Mouse (Mus musculus) midbrain, postnatal 0 days (tissue): ENCODE results near the gene Ncoa1. TPM values are rescaled to one million over a fixed set of nuclear protein-coding genes. Genes with fewer than 3 reads are reported as not detected.

Source experiments
- ATAC-seq: fragments of 200-750 bp; cut with Nextera tagmentation; 2 replicates; pipeline ENCODE4 v1.8.0; 2017; ENCODE audit warnings: moderate number of reproducible peaks, mild to moderate bottlenecking, moderate TSS enrichment, moderate library complexity; ENCODE audit not compliant: low FRiP score
- DNase-seq: peaks from one replicate; pipeline ENCODE4 v3.0.0-alpha.2; 2015; ENCODE audit warnings: low spot score
- H3K27ac ChIP-seq: fragments of 300-500 bp; sonication (generic); 2 replicates; pipeline ENCODE4 v1.5.1; 2014; ENCODE audit warnings: low read depth, mild to moderate bottlenecking, low read length, mixed read lengths
- H3K27me3 ChIP-seq: fragments of 300-500 bp; sonication (generic); 2 replicates; pipeline ENCODE4 v1.6.1; 2014; ENCODE audit warnings: low read length, control low read depth, mixed read lengths; ENCODE audit not compliant: insufficient read depth
- H3K36me3 ChIP-seq: fragments of 300-500 bp; sonication (generic); 2 replicates; pipeline ENCODE4 v1.6.1; 2014; ENCODE audit warnings: low read length, control low read depth, mixed read lengths; ENCODE audit not compliant: insufficient read depth
- H3K4me1 ChIP-seq: fragments of 300-500 bp; sonication (generic); 2 replicates; pipeline ENCODE4 v1.6.1; 2014; ENCODE audit warnings: mild to moderate bottlenecking, control low read depth, antibody characterized with exemption, low read length, mixed read lengths; ENCODE audit not compliant: insufficient read depth
- H3K4me2 ChIP-seq: fragments of 300-500 bp; sonication (generic); 2 replicates; pipeline ENCODE4 v1.6.1; 2014; ENCODE audit warnings: low read depth, mild to moderate bottlenecking, low read length, mixed read lengths; ENCODE audit not compliant: poor library complexity, severe bottlenecking
- H3K4me3 ChIP-seq: fragments of 300-500 bp; sonication (generic); 2 replicates; pipeline ENCODE4 v1.5.1; 2014; ENCODE audit warnings: low read depth, mild to moderate bottlenecking, low read length, moderate library complexity
- H3K9ac ChIP-seq: fragments of 300-500 bp; sonication (generic); replicated peaks from 2 replicates; pipeline ENCODE4 v1.6.1; 2014; ENCODE audit warnings: mild to moderate bottlenecking, low read length, moderate library complexity, mixed read lengths; ENCODE audit not compliant: poor library complexity, severe bottlenecking
- H3K9me3 ChIP-seq: fragments of 300-500 bp; sonication (generic); 2 replicates; pipeline ENCODE4 v1.6.1; 2016; ENCODE audit warnings: low read length, control low read depth
- CTCF ChIP-seq: IDR thresholded peaks from 2 replicates; pipeline ENCODE4 v1.5.1; 2016; ENCODE audit warnings: antibody characterized with exemption, mild to moderate bottlenecking
- WGBS: fragments of 180-500 bp; shearing (Covaris S2); extraction: QIAGEN DNeasy Blood & Tissue Kit; methylation state at CpG from one replicate; pipeline ENCODE4 v1.1.7; 2014; 5-methylcytosine and 5-hydroxymethylcytosine counted together
- polyA plus RNA-seq: library from polyadenylated mRNA; unstranded; fragments of >200 nt; fragmentation: Nextera tagmentation; extraction: Ambion mirVana; gene quantifications from 2 replicates; pipeline ENCODE4 v1.2.1, GENCODE M21; 2015
- total RNA-seq: library from RNA; depleted of rRNA; stranded (reverse); fragments of >200 nt; gene quantifications from 2 replicates; pipeline ENCODE4 v1.2.3, GENCODE M21; 2014

Gene Ncoa1
- total and polyA plus RNA-seq, 2 experiments from 2014 or later, result 9.9 to 37.2 TPM

DNA sequence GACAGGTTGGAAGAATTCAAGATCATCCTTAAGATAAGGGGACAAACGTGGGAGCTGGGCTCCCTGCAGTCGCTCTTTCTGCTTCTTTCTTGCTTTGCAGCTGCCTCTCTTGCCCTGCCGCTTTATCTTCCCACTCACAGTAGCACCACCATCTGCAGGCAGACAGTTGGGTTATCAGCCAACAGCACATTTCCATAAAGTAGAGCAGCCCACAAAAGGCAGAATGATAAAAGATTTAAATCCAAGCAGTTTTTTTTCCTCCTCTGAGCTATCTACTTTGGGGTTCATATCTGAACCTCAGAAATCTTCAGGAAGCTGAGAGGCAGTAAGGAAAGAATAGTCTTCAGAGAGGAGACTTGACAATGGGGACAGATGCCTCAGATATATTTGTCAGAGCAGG, 24.9 kb upstream of the Ncoa1 start:
- Histone ChIP-seq H3K4me2 (no peak overlapping the region), H3K27ac (no peak overlapping the region), H3K9me3 (no peaks in the 10 kb centered on the region), H3K4me3 (no peak overlapping the region), H3K36me3 (no peaks in the 10 kb centered on the region), H3K27me3 (no peaks in the 10 kb centered on the region), H3K9ac (no peak overlapping the region), H3K4me1 (no peaks in the 10 kb centered on the region)
- TF ChIP-seq CTCF, result no peak
- ATAC-seq (no peak), DNase-seq (no peak)
- WGBS, result 29% methylated on average over 3 of the region's 3 CpGs

GRCm38 (mm10) chr12:4500516-4500915, 23.5 kb upstream of the Ncoa1 start:
- H3K27ac ChIP-seq, result no peak overlapping the region
- no peak overlapping the region for H3K4me2 ChIP-seq
- no peak overlapping the region for H3K4me3 ChIP-seq
- no peaks in the 10 kb centered on the region for H3K4me1 ChIP-seq
- no peak overlapping the region for H3K9ac ChIP-seq
- ATAC-seq, result no peak
- H3K36me3 ChIP-seq, result no peaks in the 10 kb centered on the region
- no peaks in the 10 kb centered on the region for H3K9me3 ChIP-seq
- H3K27me3 ChIP-seq, result no peaks in the 10 kb centered on the region
- WGBS, result 96% methylated on average over 4 of the region's 4 CpGs
- no peak for DNase-seq
- no peak for TF ChIP-seq CTCF

DNA sequence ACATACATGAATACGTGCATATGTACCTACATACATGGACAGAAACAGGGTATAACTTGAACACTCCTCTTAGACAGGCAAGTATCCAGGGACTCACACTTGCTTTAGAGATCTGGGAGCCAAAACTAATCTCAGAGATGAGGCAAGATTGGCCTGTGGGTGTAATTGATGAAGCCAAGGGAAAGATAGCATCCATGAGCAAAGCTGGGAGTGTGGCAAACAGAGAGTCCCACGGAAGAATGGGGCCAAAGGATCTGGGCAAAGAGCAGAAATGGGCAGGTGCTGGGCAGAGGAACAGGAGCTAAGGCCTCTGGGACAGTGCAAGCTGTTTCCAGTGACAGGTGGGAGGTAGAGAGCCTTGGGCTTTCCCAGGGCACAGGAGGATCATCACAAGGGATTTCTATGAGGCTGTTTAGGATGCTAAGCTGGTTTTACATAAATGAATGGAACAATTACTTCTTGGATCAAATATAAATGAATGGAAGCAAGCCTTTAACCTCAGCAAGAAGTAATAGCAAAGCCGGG, 22.7 kb upstream of the Ncoa1 start:
- Histone ChIP-seq H3K27me3 (no peaks in the 10 kb centered on the region), H3K4me1 (no peaks in the 10 kb centered on the region), H3K27ac (no peak overlapping the region), H3K36me3 (no peaks in the 10 kb centered on the region), H3K9ac (no peak overlapping the region), H3K4me2 (no peak overlapping the region), H3K4me3 (no peak overlapping the region), H3K9me3 (no peaks in the 10 kb centered on the region)
- WGBS, result 67% methylated on average over 3 of the region's 3 CpGs
- no peak for ATAC-seq
- TF ChIP-seq CTCF, result no peak
- no peak for DNase-seq

DNA sequence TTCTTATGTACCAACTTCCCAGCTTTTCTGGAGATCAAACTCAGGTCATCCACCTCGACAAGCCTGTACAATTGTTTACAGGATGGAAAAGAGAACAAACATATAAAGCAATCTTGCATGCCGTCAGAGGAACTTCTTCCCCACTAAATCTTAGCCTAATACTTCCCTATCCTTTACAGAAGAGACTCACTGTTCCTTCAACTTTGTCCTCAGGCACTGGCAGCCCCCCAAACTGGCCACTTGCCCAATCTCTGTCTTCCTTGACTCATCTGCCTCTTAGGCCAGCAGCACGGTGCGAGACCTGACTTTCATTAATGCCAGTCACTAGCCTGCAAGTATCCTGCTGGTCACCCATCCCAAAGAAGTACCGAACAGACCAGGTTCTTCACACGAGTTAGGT, 11.4 kb upstream of the Ncoa1 start:
- no peak for TF ChIP-seq CTCF
- Histone ChIP-seq H3K36me3 (no peaks in the 10 kb centered on the region), H3K27me3 (no peaks in the 10 kb centered on the region; the same call in 1 of the 2 replicates), H3K9ac (no peak overlapping the region), H3K4me3 (no peak overlapping the region), H3K4me1 (no peaks in the 10 kb centered on the region), H3K27ac (no peak overlapping the region), H3K9me3 (no peaks in the 10 kb centered on the region), H3K4me2 (no peak overlapping the region)
- peak; percentile 52 for DNase-seq
- WGBS, result 72% methylated on average over 6 of the region's 6 CpGs
- no peak for ATAC-seq

DNA sequence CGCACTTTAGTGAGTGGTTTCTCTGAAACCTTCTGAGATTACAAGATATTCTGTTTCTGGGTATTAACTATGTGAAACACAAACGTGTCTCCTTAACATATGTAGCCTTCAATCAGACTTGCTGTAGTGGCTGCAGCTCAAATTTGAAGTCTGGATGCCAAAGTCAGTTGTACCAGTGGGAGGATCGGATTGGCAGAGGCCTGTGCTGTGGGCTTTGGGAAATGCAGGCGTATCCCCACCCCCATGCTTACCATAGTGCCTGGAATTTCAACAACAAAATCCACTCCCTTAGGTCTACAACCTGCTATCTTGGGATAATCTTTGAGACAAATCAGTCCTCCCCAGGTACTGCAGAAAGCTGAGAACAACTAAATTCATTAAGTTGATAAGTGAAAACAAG, 6.4 kb upstream of the Ncoa1 start:
- H3K27me3 ChIP-seq, result no peaks in the 10 kb centered on the region; the same call in 1 of the 2 replicates
- 70% methylated on average over 4 of the region's 4 CpGs for WGBS
- no peak overlapping the region for H3K4me2 ChIP-seq
- H3K4me1 ChIP-seq, result no peaks in the 10 kb centered on the region
- no peaks in the 10 kb centered on the region for H3K9me3 ChIP-seq
- no peak overlapping the region for H3K27ac ChIP-seq
- DNase-seq (no peak), ATAC-seq (no peak)
- H3K4me3 ChIP-seq, result no peak overlapping the region
- no peak overlapping the region for H3K9ac ChIP-seq
- no peaks in the 10 kb centered on the region for H3K36me3 ChIP-seq
- TF ChIP-seq CTCF, result no peak

DNA sequence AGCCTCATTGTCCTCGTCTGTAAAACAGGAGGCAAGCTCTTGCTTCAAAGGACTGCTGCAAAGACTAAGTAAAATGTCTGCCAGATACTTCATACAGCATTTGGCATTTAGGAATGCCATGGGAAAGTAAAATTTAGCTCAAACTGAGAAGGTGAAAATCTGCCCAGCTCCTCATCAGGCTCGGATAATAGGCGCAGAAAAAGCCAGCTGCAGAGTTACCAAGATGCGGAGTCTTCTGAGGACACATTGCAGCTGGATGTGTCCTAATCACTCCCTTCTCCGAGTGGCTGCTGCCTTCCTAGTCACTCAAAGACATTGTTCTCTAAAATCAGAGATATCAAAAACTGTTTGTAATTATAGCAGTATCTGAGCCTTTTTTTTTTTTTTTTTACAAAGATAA, 4.7 kb upstream of the Ncoa1 start:
- ATAC-seq (no peak), DNase-seq (no peak)
- H3K4me1 ChIP-seq, result no peaks in the 10 kb centered on the region; the same call in 1 of the 2 replicates
- no peaks in the 10 kb centered on the region for H3K36me3 ChIP-seq
- no peak overlapping the region for H3K9ac ChIP-seq
- H3K4me3 ChIP-seq, result no peak overlapping the region
- no peaks in the 10 kb centered on the region for H3K9me3 ChIP-seq
- no peak overlapping the region for H3K27ac ChIP-seq
- WGBS, result 58% methylated on average over 5 of the region's 5 CpGs
- no peak overlapping the region for H3K4me2 ChIP-seq
- no peak for TF ChIP-seq CTCF
- no peaks in the 10 kb centered on the region; the same call in 1 of the 2 replicates for H3K27me3 ChIP-seq
